Mouse (Mus musculus) cerebellum, adult (tissue): Measurements from ENCODE around the gene Cep170b.

Source experiments
- ATAC-seq: cut with Nextera tagmentation; 2 replicates; pipeline ENCODE4 v1.9.2; 2017; ENCODE audit warnings: mild to moderate bottlenecking, moderate library complexity, mixed read lengths; ENCODE audit not compliant: insufficient number of reproducible peaks, low FRiP score, low TSS enrichment

Gene Cep170b

GRCm38 (mm10) chr12:112720216-112720615, at the start of gene Cep170b:
TSS of gene Cep170b (plus strand) at chr12:112720455.
- ATAC-seq: no peak

DNA sequence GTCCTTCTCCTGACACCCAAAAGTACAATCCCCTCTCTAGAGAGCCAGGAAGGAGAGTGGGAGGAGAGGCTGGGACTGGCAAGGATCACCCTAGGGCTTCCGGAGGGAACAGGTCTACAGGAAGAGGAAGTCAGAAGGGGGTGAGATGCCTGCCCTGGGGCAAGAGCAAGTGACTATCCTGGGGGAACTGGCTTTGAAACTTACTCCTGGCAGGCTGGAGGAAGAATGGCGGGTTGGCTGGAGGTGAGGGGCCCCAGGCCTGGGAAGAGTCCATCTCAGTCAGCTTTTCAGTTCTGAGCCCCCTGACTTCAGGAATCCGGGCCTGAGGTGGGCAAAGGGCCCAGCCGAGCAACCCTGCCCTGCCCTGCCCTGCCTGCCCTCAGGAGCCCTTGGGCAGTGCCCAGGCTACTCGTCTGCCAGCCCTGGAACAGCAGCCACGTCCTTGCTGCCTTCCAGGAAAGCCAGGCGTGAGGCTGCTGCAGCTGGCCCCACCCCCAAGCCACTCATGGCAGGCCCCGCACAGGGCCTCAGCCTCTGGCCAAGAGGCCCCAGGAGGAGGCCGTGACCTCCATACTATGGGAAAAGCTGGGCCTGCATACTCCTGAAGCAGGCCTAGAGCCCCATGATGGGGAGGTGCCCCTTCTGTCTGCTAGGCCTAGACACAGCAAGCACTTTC, 49.4 kb upstream of the Cep170b start:
- ATAC-seq: no peak

DNA sequence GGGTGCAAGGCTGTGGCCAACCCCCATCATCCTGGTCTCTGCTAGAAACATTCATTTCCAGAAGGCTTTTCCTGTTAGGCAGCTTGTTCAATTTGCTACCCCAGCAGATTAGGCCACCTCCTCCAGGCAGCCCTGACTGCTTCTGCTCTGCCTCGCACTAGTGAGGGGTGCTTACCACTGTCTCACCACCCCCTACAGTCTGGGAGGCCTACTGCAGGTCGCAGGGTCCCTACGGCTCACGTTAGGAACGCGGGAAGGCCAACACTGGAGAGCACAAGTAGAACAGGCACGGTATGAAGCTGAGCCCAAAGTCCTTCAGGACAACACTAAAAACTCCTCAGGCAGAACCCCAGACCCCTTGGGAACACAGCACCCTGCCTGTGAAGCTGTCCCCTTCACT, 48.4 kb upstream of the Cep170b start:
- ATAC-seq: no peak

GRCm38 (mm10) chr12:112672744-112673575, 47.3 kb upstream of the Cep170b start:
- ATAC-seq: no peak

DNA sequence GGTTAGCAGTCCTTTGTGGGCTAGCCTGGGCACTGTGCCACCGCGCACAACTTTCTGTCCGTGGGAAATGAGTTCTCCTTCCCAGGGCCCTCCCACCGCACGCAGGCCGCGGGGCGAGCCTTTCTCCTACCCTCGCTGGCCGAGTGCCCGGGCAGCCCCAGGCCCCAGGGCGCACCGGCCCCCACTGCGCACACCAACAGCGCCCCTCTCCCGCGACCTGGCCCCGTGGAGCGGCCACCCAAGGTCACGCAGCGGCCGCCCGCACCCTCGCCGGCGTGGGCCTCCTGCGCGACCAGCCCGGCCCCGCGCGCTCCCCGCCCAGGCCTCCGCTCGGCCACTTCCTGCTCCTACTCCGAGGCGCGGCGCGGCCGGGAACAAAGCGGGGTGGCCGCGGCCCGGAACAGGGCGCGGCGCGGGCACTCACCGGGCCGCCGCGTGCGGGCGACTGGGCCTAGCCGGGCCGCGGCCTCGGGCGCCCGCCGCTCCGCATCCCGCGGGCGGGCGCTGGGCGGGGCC, 46.6 kb upstream of the Cep170b start:
- no peak for ATAC-seq

GRCm38 (mm10) chr12:112674132-112675011, 45.9 kb upstream of the Cep170b start, which contains the start of gene Akt1:
TSS of gene Akt1 (minus strand) at chr12:112674884.
- no peak for ATAC-seq

DNA sequence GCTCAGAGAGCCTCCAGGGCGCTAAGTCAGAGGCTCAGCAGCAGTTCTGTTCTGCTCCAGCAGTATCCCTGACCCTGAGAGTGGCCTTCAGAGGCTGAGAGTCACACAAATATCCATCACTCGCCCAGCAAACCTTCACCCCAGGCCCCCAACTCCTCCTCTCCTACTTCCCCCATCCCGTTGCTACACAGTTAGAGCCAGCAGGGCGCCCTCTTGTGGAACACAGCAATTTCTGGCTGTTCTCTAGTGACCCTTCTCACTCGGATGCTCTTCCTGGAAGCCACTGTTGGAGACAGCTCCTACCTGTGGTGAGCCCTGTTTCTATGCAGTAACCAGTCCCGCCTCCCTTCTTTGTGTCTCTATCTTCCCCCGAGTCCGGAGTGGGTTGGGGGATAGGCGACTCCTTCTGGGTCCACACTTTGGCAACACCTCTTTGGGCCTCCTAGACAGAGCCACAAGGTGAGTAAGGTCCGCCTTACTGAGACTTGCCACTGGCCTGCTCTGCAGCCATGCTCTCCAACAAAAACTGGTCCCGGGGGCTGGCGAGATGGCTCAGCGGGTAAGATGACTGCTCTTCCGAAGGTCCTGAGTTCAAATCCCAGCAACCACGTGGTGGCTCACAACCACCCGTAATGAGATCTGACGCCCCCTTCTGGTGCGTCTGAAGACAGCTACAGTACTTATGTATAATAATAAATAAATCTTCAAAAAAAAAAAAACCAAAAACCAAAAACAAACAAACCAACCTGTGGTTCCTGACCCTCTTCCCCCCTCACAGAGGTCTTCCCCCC, 44.8 kb upstream of the Cep170b start:
- peak; percentile 56; the same call in 1 of the 2 replicates for ATAC-seq

- no peak for ATAC-seq
Measured at GRCm38 (mm10) chr12:112677076-112677475, 43.2 kb upstream of the Cep170b start.

GRCm38 (mm10) chr12:112677943-112678554, 42.2 kb upstream of the Cep170b start:
- ATAC-seq: no peak

- ATAC-seq: no peak
Measured at GRCm38 (mm10) chr12:112678555-112679026, 41.7 kb upstream of the Cep170b start, which contains the start of gene Zbtb42. TSS of gene Zbtb42 (plus strand) at chr12:112678828.

GRCm38 (mm10) chr12:112679027-112679996, 40.9 kb upstream of the Cep170b start:
- ATAC-seq: no peak

DNA sequence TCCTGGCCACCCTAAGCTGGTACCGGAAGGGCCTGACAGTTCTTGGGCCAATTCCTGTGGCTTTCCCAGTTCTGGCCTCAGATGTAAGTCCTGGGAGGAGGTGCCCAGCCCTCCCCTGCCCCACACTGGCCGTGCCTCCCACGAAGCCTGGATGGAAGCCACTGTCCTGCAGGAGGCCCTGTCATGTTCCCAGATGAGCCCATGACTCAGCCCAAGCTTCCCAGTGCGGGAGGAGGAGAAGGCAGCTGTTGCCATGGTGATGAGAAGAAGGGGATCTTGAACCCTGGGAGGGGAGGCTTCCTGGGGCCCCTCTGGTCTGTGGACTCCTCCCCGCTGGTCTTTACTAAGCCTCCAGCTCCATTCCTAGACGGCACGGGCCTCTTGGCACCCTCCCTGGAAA, 36.9 kb upstream of the Cep170b start:
- ATAC-seq: no peak

- no peak for ATAC-seq
Measured at GRCm38 (mm10) chr12:112688458-112688857, 31.8 kb upstream of the Cep170b start.

DNA sequence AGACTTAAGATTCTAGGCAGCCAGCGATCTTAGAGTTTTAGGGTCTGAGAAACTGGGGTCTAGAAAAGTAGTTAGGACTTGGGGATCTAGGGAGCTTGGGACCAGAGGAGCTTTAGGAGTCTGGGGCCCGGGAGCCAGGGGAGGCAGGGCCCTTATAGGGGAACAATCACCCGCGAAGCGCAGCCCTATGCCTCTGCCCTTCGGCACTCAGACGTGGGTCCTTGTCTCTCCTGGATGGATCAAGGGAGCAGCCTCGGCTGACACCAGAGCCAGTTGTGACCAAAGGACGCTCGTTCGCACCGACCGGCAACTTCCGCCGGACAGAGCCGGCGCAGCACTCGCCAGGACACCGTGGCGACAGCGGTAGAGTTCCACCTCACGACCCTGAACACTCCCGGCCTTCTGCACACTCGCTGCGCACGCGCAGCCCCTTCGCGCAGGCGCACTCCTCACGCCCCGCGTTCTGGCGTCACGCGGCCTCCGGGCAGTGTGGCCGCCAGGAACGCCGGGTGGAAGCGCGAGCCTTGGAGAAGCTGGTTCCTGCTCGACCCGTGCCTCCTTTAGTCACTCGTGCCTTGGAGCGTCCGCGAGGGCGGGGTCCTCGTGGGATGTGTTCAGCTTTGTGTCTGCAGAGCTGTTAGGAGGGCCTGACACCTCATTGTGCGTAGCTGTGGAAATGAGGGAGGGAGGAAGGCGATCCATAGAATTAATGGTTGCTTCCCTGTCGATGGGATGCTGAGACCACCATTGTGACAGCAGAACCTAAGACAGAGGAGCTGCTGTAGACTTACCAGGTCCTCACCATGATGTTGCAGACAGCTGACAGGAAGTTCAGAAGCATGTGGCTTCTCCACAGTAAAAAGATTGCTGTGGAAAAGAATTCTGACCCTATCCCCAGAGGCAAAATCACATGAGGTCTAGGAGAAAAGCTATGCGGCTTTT, 26.8 kb upstream of the Cep170b start:
- peak; percentile 94 for ATAC-seq

DNA sequence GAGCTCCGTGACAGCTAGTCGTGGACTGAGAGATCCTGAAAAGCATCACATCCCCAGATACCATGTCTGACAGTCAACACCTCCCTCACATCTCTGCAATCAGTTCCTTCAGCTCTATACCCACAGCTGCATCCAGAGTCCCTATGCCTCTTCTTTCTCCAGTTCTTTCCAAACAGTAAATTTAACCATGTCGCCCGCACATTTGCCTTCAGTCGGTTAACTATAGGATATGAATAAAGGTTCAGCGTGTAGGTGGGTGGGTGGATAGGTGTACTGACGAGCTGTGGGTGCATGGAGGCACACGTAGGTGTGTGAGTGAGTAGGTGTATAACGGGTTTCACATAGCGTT, 26.2 kb upstream of the Cep170b start:
- ATAC-seq: no peak

- no peak for ATAC-seq
Measured at GRCm38 (mm10) chr12:112696806-112697425, 23.3 kb upstream of the Cep170b start.
